Mouse (Mus musculus) liver, embryonic 12.5 days (tissue): ENCODE measurements around the gene Rpia. TPM values are rescaled to one million over a fixed set of nuclear protein-coding genes. Genes with fewer than 3 reads are reported as not detected.

Experiments
- ATAC-seq: fragments of 200-750 bp; cut with Nextera tagmentation; 2 replicates; pipeline ENCODE4 v1.8.0; 2017; ENCODE audit warnings: moderate number of reproducible peaks, mild to moderate bottlenecking, moderate library complexity
- H3K27ac ChIP-seq: fragments of 300-500 bp; sonication (generic); 2 replicates; pipeline ENCODE4 v1.5.1; 2016; ENCODE audit warnings: mild to moderate bottlenecking
- H3K27me3 ChIP-seq: fragments of 300-500 bp; sonication (generic); replicated peaks from 2 replicates; pipeline ENCODE4 v1.6.1; 2016; ENCODE audit warnings: mild to moderate bottlenecking, moderate library complexity
- H3K36me3 ChIP-seq: fragments of 300-500 bp; sonication (generic); 2 replicates; pipeline ENCODE4 v1.6.1; 2016; ENCODE audit warnings: mild to moderate bottlenecking, moderate library complexity
- H3K4me1 ChIP-seq: fragments of 300-500 bp; sonication (generic); 2 replicates; pipeline ENCODE4 v1.6.1; 2016
- H3K4me2 ChIP-seq: fragments of 300-500 bp; sonication (generic); 2 replicates; pipeline ENCODE4 v1.6.1; 2016; ENCODE audit warnings: mild to moderate bottlenecking, moderate library complexity
- H3K4me3 ChIP-seq: fragments of 300-500 bp; sonication (generic); 2 replicates; pipeline ENCODE4 v1.5.1; 2016; ENCODE audit warnings: mild to moderate bottlenecking, moderate library complexity
- H3K9ac ChIP-seq: fragments of 300-500 bp; sonication (generic); 2 replicates; pipeline ENCODE4 v1.6.1; 2016; ENCODE audit warnings: mild to moderate bottlenecking, moderate library complexity
- H3K9me3 ChIP-seq: fragments of 300-500 bp; sonication (generic); replicated peaks from 2 replicates; pipeline ENCODE4 v1.6.1; 2016; ENCODE audit warnings: mild to moderate bottlenecking, moderate library complexity
- WGBS: fragments of 180-500 bp; shearing (Covaris S2); methylation state at CpG from one replicate; pipeline ENCODE4 v1.1.7; 2016; ENCODE audit not compliant: insufficient replicate concordance; 5-methylcytosine and 5-hydroxymethylcytosine counted together
- polyA plus RNA-seq: library from polyadenylated mRNA; unstranded; fragments of >200 nt; fragmentation: Nextera tagmentation; extraction: Ambion mirVana; gene quantifications from 2 replicates; pipeline ENCODE4 v1.2.1, GENCODE M21; 2016

The Rpia gene
- polyA plus RNA-seq, 1 experiment from 2014 or later, result 4.5 TPM

- ATAC-seq, result peak; percentile 74
- Histone ChIP-seq H3K9ac (no peak overlapping the region), H3K27ac (peak overlapping the region; percentile 45; the same call in 1 of the 2 replicates), H3K4me2 (peak overlapping the region; percentile 44), H3K4me1 (peaks cover 50% of the 10 kb centered on the region), H3K36me3 (no peaks in the 10 kb centered on the region), H3K4me3 (no peak overlapping the region), H3K9me3 (no peaks in the 10 kb centered on the region), H3K27me3 (no peaks in the 10 kb centered on the region)
- 13% methylated on average over 9 of the region's 9 CpGs for WGBS
Measured at GRCm38 (mm10) chr6:70797581-70798251, 5.7 kb upstream of the Rpia start.

GRCm38 (mm10) chr6:70796940-70797339 is 4.9 kb upstream of the Rpia start:
- peak overlapping the region; percentile 45; the same call in 1 of the 2 replicates for H3K27ac ChIP-seq

GRCm38 (mm10) chr6:70792644-70793043 is 612 bp upstream of the Rpia start:
- WGBS, result 9% methylated on average over 8 of the region's 8 CpGs
- H3K27ac ChIP-seq, result peak overlapping the region; percentile 82
- H3K9me3 ChIP-seq, result no peaks in the 10 kb centered on the region
- H3K27me3 ChIP-seq, result no peaks in the 10 kb centered on the region
- peak overlapping the region; percentile 79 for H3K4me3 ChIP-seq
- peak overlapping the region; percentile 85 for H3K9ac ChIP-seq
- H3K36me3 ChIP-seq, result peaks cover 18% of the 10 kb centered on the region
- 0 out of 2 replicates have a peak, but pooled peaks have one; percentile 2 for ATAC-seq
- peaks cover 77% of the 10 kb centered on the region for H3K4me1 ChIP-seq
- H3K4me2 ChIP-seq, result peak overlapping the region; percentile 86

More at GRCm38 (mm10) chr6:70796940-70797339, 4.9 kb upstream of the Rpia start:
- 49% methylated on average over 6 of the region's 6 CpGs for WGBS
- H3K27me3 ChIP-seq, result no peaks in the 10 kb centered on the region
- no peak overlapping the region for H3K4me3 ChIP-seq
- H3K36me3 ChIP-seq, result no peaks in the 10 kb centered on the region
- peaks cover 52% of the 10 kb centered on the region for H3K4me1 ChIP-seq
- no peaks in the 10 kb centered on the region for H3K9me3 ChIP-seq
- no peak overlapping the region for H3K4me2 ChIP-seq
- no peak overlapping the region for H3K9ac ChIP-seq
- no peak for ATAC-seq

- peak overlapping the region; percentile 86 for H3K4me2 ChIP-seq
- no peaks in the 10 kb centered on the region for H3K27me3 ChIP-seq
- peaks cover 76% of the 10 kb centered on the region for H3K4me1 ChIP-seq
- peak overlapping the region; percentile 94 for H3K27ac ChIP-seq
- ATAC-seq, result peak; percentile 39
- under 1% methylated on average over 18 of the region's 18 CpGs for WGBS
- H3K9me3 ChIP-seq, result no peaks in the 10 kb centered on the region
- peaks cover 24% of the 10 kb centered on the region for H3K36me3 ChIP-seq
- peak overlapping the region; percentile 79 for H3K4me3 ChIP-seq
- peak overlapping the region; percentile 85 for H3K9ac ChIP-seq
Measured at GRCm38 (mm10) chr6:70790852-70791761, 925 bp downstream of the Rpia start.

GRCm38 (mm10) chr6:70790034-70790650 is 1.9 kb downstream of the Rpia start:
- peak; percentile 62 for ATAC-seq

GRCm38 (mm10) chr6:70789134-70789533 is 2.9 kb downstream of the Rpia start:
- peak overlapping the region; percentile 86 for H3K4me2 ChIP-seq
- peak overlapping the region; percentile 94 for H3K27ac ChIP-seq
- H3K9me3 ChIP-seq, result no peaks in the 10 kb centered on the region
- H3K4me1 ChIP-seq, result peaks cover 72% of the 10 kb centered on the region
- ATAC-seq, result no peak
- peak overlapping the region; percentile 79 for H3K4me3 ChIP-seq
- peak overlapping the region; percentile 85; the same call in 1 of the 2 replicates for H3K9ac ChIP-seq
- WGBS, result 70% methylated on average over 3 of the region's 3 CpGs
- no peaks in the 10 kb centered on the region for H3K27me3 ChIP-seq
- peaks cover 44% of the 10 kb centered on the region for H3K36me3 ChIP-seq

More at GRCm38 (mm10) chr6:70790034-70790650, 1.9 kb downstream of the Rpia start:
- whole genome bisulfite sequencing, result 21% methylated on average over 9 of the region's 9 CpGs
- Histone ChIP-seq H3K4me1 (peaks cover 77% of the 10 kb centered on the region), H3K9me3 (no peaks in the 10 kb centered on the region), H3K36me3 (peaks cover 34% of the 10 kb centered on the region), H3K27me3 (no peaks in the 10 kb centered on the region), H3K4me3 (peak overlapping the region; percentile 79), H3K27ac (peak overlapping the region; percentile 94), H3K4me2 (peak overlapping the region; percentile 86), H3K9ac (peak overlapping the region; percentile 85)

- Histone ChIP-seq H3K9ac (no peak overlapping the region), H3K4me3 (no peak overlapping the region), H3K27me3 (no peaks in the 10 kb centered on the region), H3K36me3 (peaks cover 57% of the 10 kb centered on the region), H3K4me2 (peak overlapping the region; percentile 86), H3K4me1 (peaks cover 57% of the 10 kb centered on the region), H3K27ac (peak overlapping the region; percentile 26; the same call in 1 of the 2 replicates), H3K9me3 (no peaks in the 10 kb centered on the region)
- 46% methylated on average over 2 of the region's 2 CpGs for WGBS
- ATAC-seq, result no peak
Measured at GRCm38 (mm10) chr6:70787524-70787923, 4.5 kb downstream of the Rpia start.

- no peak overlapping the region for H3K9ac ChIP-seq
- H3K27me3 ChIP-seq, result no peaks in the 10 kb centered on the region
- peaks cover 73% of the 10 kb centered on the region for H3K36me3 ChIP-seq
- H3K27ac ChIP-seq, result no peak overlapping the region
- H3K4me2 ChIP-seq, result no peak overlapping the region
- peaks cover 57% of the 10 kb centered on the region for H3K4me1 ChIP-seq
- no peaks in the 10 kb centered on the region for H3K9me3 ChIP-seq
- 61% methylated on average over 3 of the region's 3 CpGs for WGBS
- H3K4me3 ChIP-seq, result no peak overlapping the region
- ATAC-seq, result no peak
Measured at GRCm38 (mm10) chr6:70785852-70786251, 6.2 kb downstream of the Rpia start.

- H3K4me2 ChIP-seq, result no peak overlapping the region
- no peak overlapping the region for H3K4me3 ChIP-seq
- WGBS, result 86% methylated on average over 3 of the region's 3 CpGs
- no peak overlapping the region for H3K9ac ChIP-seq
- no peaks in the 10 kb centered on the region for H3K9me3 ChIP-seq
- peaks cover 81% of the 10 kb centered on the region for H3K36me3 ChIP-seq
- no peak for ATAC-seq
- H3K27me3 ChIP-seq, result no peaks in the 10 kb centered on the region
- H3K27ac ChIP-seq, result no peak overlapping the region
- peaks cover 50% of the 10 kb centered on the region for H3K4me1 ChIP-seq
Measured at GRCm38 (mm10) chr6:70784811-70785210, 7.2 kb downstream of the Rpia start.

GRCm38 (mm10) chr6:70781336-70781735 is 10.7 kb downstream of the Rpia start:
- no peaks in the 10 kb centered on the region for H3K27me3 ChIP-seq
- no peaks in the 10 kb centered on the region for H3K9me3 ChIP-seq
- H3K9ac ChIP-seq, result no peak overlapping the region
- H3K4me3 ChIP-seq, result no peak overlapping the region
- peaks cover 85% of the 10 kb centered on the region for H3K36me3 ChIP-seq
- ATAC-seq, result no peak
- peaks cover 34% of the 10 kb centered on the region for H3K4me1 ChIP-seq
- no peak overlapping the region for H3K27ac ChIP-seq
- no peak overlapping the region for H3K4me2 ChIP-seq
- WGBS, result 91% methylated on average over 2 of the region's 2 CpGs

- no peaks in the 10 kb centered on the region for H3K9me3 ChIP-seq
- no peak overlapping the region for H3K9ac ChIP-seq
- 76% methylated on average over 2 of the region's 2 CpGs for WGBS
- peaks cover 15% of the 10 kb centered on the region for H3K4me1 ChIP-seq
- peaks cover 87% of the 10 kb centered on the region for H3K36me3 ChIP-seq
- no peak for ATAC-seq
- no peak overlapping the region for H3K4me3 ChIP-seq
- H3K27ac ChIP-seq, result no peak overlapping the region
- H3K27me3 ChIP-seq, result no peaks in the 10 kb centered on the region
- H3K4me2 ChIP-seq, result no peak overlapping the region
Measured at GRCm38 (mm10) chr6:70774372-70774771, 17.7 kb downstream of the Rpia start.
